Mouse (Mus musculus): ENCODE results near the gene Icmt.

The Icmt gene

DNA sequence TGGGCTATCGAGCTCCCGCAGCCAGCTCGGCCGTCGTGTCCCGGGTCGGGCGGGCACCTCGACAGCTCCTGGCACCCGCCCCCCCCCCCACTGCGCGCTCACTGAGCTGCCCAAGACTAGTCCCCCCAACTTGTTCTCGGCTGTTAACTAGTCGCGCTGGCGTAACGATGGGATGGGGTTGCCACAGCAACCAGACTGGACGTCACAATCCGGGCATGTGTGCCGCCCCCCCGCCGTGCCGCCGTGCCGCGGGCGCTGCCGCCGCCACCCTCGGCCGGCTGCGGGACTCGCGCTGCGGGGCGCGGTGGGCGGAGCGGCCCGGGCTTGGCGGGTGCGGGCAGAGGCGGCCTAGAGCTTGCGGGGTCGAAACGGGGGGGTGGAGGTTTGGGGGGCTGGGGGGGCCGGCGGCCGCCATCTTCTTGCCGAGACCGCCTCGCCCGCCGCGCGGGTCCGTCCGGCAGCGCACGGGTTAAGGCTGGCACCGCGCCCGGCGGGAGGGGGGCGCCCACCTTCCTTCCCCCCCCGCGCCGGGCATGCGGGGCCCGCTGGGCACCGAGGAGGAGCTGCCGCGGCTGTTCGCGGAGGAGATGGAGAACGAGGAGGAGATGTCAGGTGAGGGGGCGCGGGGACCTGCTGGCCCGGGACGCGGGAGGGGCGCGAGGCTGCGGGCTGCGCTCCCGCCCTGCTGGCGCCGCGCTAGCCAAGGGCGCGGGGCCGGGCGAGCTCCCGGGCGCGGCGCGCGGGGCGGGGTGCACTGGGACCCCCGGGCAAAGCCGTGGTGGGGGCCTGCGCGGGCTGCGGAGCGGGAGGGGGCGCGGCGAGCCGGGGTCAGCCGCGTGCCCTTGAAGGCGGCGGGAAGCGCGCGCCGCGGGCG lies 41.6 kb downstream of the Icmt start, which contains the start of gene Chd5:
TSS of gene Chd5 (plus strand) at position 233 of the 874 bp plus-strand sequence.
- no peak for DNase-seq (ENCODE audit: low read depth, low spot score)

DNA sequence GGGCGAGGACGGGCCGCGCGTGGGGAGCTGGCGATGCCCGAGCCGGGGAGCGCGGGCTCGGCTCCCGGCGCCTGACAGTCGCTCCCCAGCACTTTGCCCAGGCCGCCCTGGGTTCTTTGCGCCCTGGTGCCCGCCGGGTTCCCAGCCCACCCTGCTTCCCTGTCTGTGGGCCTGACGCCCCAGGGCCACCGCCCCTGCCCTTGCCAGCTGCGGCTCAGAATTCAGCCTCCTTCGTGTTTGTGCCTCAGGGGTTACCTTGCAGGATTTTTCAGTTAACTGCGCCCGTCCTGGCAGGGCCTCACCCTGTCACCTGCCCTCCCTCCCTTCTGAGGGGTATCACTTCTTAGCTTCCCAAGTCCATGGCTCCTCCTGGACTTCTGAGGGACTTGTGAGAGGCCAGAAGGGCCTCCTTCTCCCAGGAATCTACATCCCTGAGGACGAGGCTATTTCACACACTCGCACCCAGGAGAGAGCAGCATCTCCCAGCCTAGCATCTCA lies 42.3 kb downstream of the Icmt start:
- DNase-seq (ENCODE audit: low read depth, low spot score): no peak

DNA sequence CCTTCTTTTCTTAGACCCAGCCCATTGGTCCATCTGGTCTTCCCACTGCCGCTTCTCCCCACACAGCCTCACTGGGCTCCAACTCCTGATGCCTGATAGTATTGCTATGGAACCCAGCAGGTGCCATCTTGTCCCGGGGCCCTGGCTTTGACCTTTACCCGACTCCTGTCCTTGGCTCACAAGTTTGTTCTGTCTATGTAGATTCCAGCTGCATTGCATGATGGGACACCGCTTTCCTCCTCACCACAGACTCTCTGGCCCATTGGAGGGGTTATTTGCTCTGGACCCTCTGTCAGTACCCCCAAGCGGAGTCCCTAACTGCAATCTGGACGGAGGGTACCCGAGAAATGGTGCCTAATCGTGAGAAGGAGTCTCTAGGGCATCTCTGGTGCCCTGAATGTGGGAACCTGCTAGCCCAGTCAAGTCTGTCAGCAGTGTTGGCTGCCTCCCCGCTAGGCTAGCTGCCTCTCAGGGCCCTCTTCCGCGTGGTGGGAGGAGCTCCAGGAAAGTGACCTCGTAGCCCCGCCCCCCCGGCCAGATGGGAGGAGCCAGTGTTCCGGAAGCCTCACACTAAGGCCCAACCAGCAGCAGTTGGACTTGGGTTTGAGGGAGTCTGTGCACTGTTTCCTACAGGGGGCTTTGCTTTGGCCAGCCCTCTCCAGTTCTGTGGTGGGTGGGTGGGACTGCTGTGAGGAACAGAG lies 43.7 kb downstream of the Icmt start:
- DNase-seq (ENCODE audit: low read depth, low spot score): no peak

DNA sequence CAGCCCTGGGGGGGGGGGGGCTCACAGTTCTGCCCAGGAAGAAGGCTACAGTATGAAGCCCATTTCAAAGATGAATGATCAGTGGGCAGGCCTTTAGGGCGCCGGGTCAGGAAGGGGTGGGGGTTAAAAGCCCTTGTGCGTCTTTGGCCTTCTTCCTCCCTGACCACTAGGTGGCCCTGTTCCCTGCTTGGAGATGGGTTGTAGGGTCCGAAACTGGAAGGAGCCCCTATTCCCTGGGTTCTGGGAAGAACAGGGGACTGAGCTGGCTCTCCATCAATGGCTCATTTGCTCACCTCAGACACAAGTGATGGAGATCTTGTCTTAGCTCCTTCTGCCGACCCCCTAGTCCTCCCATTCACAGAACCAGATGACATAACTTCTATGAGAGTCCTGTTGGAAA lies 46.3 kb downstream of the Icmt start:
- DNase-seq (ENCODE audit: low read depth, low spot score): peak; percentile 19

DNA sequence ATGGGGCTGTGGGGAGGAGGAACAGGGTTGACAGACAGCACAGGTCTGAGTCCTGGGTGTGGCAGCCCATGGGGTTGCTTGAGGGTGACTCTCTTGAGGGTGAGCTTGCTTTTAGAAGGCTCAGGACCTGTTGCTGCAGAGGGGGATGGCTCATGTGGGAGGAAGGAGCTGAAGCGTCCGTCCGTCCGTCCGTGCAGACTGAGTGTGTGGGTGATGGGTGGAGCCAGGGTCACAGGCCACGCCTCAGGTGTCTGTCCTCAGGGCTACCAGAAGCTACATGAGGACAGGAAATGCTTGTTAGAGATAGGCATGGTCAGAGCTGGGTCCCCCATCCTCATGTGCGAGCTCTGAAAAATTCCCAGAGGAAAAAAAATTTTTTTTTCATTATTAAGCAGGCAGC lies 47.6 kb downstream of the Icmt start:
- DNase-seq (ENCODE audit: low read depth, low spot score): no peak

DNA sequence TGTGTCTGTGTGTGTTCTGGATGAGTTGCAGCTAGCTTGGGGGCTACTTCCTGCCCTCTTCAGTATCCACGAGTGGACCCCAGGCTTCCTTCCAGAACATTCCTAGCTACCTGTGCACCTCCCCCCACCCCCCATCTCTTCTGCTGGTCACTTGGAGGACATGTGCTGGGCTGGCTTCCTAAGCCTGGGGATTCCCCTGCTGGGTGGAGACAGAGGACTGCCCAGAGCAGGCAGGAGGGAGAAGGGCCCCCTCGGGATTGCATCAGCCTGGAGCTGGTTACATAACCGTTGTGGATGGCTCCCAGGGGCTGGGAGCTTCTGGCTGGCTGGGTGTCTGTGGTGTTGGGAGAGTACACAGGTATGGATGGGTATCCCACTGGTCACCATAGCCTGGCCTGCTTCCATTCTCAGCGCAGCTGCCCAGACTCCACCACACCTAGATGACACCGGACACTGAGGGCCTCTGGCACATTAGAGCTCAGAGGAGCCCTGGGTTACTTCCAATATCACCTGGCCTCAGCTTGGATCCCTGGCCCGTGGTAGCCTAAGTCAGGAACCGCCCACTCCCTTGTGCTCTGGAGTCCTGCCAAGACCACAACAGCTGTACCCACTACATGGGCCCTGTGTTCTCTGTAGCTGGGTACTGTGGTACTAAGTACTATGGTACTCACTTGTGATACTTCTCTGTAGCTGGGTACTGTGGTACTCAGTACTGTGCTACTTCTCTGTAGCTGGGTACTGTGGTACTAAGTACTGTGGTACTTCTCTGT lies 48.3 kb downstream of the Icmt start:
- no peak for DNase-seq (ENCODE audit: low read depth, low spot score)

DNA sequence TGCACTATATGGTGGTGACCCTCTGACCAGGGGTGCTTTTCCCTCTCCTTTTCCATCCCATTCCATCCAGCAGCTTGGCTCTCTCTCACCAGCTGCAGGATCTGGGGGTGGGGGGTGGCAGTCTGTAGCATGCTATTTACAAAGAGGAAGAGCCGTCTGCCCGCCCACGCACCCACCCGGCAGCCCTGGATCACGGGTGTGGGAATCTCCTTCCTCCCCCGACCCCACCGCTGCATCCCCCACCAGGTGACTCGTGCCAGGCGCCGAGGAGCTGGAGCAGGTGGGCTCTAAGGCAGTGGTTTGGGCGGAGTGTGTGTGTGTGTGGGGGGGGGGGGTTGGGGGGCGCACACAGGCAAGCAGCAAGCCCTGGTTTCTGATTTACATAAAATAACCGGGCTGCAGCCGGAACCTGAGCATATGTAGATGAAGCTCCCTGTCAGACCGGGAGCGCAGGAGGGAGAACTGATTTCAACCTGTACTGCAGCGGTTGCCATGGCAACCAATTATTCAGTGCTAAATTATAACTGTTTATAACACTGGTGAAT lies 52.9 kb downstream of the Icmt start:
- peak; percentile 58 for DNase-seq (ENCODE audit: low read depth, low spot score)

DNA sequence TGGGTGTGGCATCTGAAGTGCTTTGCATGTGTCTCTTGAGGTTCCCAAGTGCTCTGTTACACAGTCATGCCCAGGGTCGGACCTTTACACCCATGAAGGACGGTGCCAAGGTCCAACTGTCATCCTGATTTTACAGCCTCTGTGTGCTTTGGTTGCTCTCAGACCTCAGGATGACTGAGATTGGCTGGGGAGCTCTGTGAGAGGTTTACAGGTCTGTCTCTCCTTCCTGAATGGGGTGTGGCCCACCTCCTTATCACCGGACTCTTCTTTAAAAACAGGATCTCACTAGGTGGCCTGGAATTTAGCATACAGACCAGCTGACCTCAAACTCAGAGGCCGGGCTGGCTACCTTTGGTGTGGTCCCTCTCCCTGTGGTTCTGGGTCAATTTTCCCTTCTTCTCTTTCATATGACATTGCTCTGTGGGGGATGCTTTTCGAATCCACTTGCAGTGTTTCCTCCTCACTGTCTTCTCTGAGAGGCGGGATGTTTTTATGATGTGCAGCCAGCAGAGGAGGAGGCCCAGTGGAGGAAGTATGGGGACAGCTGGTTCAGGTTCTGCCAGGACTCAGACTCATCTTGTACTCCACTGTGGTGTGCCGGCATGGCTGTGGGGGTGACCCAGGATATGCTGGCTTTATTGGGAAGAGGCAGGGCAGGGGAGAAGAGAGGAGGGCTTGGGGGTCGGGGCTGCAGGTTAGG lies 53.8 kb downstream of the Icmt start:
- no peak for DNase-seq (ENCODE audit: low read depth, low spot score)

DNA sequence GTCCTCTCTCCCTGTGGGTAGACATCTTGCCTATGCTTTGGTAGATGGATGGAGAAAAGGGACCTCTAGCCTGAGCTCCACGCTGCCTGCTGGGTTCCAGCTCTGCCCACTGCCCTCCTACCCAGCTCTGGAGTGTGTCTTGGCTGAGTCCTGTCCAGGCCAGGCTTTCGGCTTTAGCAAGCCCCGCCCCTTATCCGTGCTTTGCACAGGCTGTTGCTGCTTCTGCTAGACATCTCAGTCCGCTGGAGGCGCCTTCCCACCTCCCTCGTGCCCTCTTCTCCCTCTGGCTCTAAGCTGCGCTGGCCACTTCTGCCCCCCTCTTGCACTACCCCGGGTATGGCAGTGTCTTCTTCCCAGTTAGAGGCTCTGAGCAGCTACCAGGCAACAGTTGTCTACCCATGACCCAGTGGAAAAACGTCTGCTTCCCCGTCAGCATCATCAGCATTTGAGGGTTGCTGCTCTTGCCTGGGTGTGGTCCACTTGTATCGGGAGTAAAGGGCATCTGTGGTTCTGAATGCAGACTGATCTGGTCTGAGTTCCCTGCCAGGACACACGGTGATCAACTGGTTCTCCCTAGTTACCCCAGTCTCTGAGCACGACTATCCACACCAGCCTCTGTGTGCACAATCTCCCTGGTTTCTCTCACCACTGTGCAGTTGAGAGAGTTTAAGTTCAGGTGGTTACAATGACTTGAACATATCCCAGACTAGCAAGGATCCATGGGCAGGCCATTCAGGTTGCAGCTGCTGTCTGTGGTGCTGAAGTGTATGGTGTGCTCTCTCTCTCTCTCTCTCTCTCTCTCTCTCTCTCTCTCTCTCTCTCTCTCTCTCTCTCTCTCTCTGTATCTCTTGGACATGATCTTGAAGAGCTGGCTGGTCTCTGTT lies 54.6 kb downstream of the Icmt start:
- DNase-seq (ENCODE audit: low read depth, low spot score): peak; percentile 52

DNA sequence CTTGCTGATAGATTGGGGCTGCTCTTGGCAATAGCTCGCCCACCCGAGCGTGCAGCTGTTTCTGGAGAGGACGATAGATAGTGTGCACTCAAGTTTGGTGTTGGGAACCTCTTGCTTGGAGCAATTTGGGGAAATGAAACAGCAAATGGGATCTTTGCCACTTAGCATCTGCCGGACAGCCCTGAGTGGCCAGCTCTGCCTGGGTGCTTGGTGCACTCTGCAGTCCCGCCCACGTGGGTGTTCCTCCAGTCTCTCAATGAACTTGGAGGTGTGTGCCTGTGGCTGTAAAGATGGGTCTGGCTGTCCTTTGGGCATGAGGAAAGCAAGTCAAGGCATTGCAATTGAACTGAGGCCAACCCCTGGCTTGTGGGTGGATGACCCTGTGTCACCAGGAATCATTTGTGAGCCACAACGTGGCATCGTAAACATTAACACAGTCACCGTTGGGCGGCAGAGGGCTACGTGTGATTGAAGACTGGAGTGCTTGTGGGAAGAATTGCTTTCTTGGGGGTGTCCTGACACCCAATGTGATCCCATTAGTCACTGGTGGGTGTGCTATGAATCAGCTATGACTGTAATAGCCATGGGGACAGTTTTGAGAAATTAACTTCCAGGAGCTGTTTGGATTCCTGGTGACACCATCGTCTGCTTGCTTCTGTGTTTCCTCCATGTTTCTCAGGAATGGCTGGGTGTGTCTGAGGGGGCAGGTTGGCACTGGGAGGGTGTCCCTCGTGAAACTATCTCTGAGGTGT lies 57.0 kb downstream of the Icmt start:
- no peak for DNase-seq (ENCODE audit: low read depth, low spot score)

DNA sequence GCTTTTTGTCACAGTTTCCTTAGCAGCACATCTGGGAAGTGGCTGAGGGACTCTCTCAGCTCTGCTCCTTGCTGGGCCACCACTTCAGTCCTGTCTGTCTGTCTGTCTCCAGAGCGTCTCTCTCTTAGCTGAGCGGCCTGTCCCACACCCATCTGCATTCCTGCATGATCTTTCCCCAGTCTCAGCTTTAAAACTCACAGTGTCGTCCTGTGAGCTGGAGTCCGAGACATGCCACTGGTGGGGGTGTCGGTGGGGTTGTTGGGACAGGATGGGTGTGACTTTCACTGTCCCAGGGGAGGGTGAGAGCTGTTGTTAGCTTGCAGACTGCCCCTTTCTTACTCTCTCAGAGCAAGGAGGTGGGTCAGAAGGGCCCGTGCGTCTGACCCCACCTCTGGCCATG lies 58.6 kb downstream of the Icmt start:
- no peak for DNase-seq (ENCODE audit: low read depth, low spot score)

All from forelimb bud, embryonic 11.5 days (tissue).